Mouse (Mus musculus): ENCODE data around the gene Gm3625.
"Not testable (repeated sequence)": the region's sequence is repeated elsewhere in the genome, so short reads cannot be mapped to it uniquely, and the experiment has no call there.

Gene Gm3625

DNA sequence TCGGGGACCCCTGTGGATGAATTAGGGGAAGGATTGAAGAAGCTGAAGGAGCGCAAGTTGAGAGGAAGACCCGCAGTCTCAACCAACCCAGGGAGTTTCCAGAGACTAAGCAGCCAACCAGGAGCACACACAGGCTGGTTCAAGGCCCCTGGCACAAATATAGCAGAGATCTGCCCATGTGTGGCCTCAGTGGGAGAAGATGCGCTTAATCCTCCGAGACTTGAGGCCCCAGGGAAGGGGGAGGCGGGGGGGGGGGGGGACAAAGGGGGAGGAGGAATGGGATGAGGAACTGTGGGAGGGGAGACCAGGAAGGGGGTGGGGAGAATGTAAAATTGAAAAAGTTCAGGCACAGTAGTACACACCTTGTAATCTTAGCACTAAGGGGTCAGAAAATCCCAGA lies 37.3 kb downstream of the Gm3625 start:
- no peak for DNase-seq (ENCODE audit: low spot score in 2 of 2)

DNA sequence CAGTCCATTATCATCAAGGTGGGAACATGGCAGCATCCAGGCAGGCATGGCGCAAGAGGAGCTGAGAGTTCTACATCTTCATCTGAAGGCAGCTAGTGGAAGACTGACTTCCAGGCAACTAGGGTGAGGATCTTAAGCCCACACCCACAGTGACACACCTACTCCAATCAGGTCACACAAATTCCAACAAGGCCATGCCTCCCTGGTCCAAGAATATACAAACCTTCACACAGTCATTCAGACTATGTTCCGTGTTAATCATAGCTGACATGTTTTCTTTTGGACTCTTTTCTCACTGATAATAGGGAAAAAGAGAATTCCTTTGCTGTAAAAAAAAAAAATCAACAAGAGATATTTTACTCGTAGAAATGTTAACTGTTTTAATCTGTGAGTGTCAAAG lies 39.0 kb downstream of the Gm3625 start:
- DNase-seq (ENCODE audit: low spot score in 2 of 2) = not testable (repeated sequence)

DNA sequence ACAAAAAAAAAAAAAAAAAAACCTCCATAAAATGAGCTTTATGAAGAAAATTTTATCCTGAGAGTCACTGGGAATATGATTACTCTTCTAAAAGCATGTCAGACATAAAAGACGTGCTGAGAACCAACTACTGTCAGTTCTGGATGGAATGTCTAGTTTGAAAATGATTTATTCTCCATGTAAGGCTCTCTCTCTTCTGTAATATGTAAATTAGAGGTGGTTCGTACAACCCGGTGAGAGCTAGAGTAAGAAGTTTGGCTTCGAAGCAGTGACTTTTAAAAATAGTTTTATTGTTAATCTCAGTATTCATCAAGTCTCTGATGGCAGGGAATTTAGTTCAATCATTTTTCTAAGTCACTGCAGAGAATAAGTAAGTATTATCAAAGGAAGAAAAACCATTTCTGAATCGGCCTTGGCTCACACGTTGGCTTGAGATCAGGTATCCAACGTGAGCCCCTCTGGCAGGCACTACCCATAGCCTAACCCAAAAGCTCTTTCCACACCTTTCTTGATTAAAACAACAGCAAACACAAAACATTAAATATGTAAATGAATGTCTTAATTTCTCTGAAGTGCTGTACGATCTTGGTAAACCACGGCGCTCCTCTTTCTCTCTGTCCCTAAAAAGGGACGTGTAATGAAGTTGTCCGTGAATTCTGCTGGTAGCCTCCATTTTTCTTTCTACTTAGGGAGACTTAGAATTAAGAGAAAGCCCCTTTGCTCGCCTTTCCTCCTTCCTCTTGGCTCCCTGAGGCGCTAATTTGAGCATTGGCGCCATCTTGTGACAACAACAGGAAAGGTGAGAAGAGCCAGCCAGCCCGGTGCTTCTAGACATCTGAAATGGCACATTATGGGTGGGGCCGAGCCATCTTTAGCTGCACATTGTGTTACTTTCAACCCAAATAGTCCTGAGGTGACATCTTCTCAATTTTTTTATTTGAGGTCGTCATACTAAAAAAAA lies 44.4 kb downstream of the Gm3625 start:
- DNase-seq (ENCODE audit: low spot score in 2 of 2) = peak; percentile 59 to 78

DNA sequence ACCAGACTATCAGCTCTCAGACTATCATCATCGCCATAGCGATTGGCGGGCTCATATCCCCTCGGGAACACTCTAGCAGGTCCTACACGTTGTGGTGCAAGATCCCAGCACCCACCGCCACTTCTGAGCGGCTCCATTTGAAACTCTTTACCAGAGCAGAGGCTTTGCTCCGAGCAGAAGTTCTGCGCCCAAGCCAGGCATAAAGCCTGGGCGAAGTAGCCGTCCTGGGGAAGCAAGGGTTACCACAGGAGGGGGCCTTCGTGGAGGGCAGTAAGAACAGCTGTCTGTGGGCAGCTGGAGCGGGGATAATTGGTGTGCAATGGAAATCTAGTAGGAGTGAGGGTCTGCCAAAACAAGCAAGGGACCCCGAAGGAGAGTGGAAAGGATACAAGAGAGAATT lies 45.2 kb downstream of the Gm3625 start:
- DNase-seq (ENCODE audit: low spot score in 2 of 2) = no peak

DNA sequence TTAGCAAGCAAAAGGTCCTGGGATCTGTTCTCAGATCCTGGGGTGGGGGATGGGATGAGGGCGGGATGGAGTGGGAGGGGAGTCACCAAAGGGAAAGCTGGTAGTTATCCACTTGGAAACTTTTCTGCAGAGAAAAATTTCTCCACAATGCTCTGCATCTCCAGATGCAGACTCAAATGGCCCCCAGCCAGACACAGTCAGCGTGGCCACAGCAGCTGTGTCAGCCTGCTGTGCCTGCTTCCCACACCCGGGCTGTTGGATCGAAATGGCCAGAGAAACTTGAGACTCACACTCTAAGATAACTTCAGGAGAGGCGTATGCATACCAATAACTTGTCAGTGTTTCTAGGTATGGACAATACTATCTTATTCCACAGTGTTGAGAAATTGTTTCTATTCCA lies 46.2 kb downstream of the Gm3625 start:
- no peak for DNase-seq (ENCODE audit: low spot score in 2 of 2)

DNA sequence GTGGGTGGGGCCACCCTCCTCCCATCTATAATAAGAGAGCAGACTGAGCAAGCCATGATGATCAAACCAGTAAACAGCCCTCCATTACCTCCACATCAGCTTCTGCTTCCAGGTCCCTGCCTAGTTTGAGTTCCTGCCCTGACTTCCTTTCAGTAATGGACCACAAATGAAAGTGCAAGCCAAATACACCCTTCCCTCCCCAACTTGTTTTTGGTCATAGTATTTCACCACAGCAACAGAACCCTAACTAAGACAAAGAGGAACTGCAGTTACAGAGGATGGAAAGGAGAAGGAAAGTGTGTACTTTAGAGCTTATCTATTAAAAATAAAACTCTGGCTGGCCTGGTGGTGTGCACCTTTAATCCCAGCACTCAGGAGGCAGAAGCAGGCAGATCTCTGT lies 47.3 kb downstream of the Gm3625 start:
- no peak for DNase-seq (ENCODE audit: low spot score in 2 of 2)

DNA sequence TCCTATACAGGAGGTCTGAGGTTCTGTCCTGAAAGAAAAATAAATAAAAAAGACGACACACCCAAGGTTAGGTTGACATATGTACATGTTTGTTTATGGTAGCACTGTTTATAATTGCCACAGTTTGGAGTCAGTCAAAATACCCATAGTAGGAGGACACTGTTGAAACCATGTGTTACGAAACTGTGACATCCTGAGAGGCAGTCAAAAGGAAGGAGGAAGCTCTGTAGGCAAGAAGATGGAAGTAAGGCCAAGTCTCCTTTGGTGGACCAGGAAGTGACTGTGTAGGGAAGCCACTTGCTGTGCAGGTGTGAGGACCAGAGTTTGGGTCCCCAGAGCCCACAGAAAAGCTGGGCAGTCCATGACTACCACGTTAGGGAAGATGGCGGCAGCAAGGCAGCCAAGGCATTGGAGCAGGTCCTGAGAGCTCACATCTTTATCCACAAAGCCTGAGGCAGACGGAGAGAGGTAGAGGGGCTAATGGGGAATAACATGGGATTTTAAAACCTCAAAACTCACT lies 48.3 kb downstream of the Gm3625 start:
- no peak for DNase-seq (ENCODE audit: low spot score in 2 of 2)
